Mouse (Mus musculus): Measurements from ENCODE around the gene Rhox2a.
"Not testable (repeated sequence)": the region's sequence is repeated elsewhere in the genome, so short reads cannot be mapped to it uniquely, and the experiment has no call there.

Rhox2a gene

GRCm38 (mm10) chrX:37244676-37245075, at the start of gene Rhox2a:
Gene Rhox2a, plus strand, starts transcription at chrX:37244976.
- DNase-seq (ENCODE audit: low spot score), result not testable (repeated sequence)

- DNase-seq (ENCODE audit: low spot score), result no peak
Measured at GRCm38 (mm10) chrX:37198676-37199075, 46.1 kb upstream of the Rhox2a start.

DNA sequence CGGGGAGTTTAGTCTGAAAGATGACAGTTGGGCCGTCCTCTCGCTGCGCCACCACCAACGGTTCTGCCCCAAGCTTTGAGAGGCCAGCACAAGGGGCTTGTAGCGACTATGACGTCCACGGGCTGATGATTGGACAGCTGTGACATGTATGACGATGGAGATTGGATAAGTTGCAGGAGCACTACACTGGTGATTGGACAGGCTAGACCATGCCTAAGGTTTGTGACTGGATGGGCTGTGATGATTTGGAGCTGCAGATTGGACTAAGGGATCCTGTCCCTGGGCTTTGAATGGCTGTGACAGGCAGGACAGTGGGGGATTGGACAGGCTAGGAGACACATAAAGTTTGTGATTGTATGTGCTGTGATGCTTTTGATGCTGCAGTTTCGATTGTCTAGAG, 33.8 kb upstream of the Rhox2a start, which contains the start of gene Gm9:
Gene Gm9 (minus strand): TSS at position 101 of the 400 bp plus-strand sequence.
- no peak for DNase-seq (ENCODE audit: low spot score)

DNA sequence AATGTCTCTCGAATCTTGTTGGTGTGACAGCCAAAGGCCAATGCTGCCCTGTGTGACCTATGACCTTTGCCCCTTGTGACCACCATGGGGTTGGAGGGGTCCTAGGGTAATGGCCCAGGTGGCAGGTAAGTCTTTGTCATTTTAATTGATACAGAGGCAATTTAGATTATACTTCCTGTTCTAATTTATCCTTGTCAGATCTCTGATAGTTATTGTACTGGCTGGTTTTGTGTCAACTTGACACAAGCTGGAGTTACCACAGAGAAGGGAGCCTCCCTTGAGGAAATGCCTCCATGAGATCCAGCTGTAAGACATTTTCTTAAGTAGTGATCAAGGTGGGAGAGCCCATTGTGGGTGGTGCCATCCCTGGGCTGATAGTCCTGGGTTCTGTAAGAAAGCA, 22.6 kb upstream of the Rhox2a start, which contains the start of gene Rhox1:
Gene Rhox1 (minus strand): TSS at position 101 of the 400 bp plus-strand sequence.
- not testable (repeated sequence) for DNase-seq (ENCODE audit: low spot score)

- not testable (repeated sequence) for DNase-seq (ENCODE audit: low spot score)
Measured at GRCm38 (mm10) chrX:37249619-37250018, 4.8 kb downstream of the Rhox2a start, which contains the start of gene Rhox3a. Gene Rhox3a, plus strand, starts transcription at chrX:37249919.

GRCm38 (mm10) chrX:37265038-37265437, 20.3 kb downstream of the Rhox2a start, which contains the start of gene Rhox4a:
Gene Rhox4a, plus strand, starts transcription at chrX:37265338.
- not testable (repeated sequence) for DNase-seq (ENCODE audit: low spot score)
